Mouse (Mus musculus) layer of hippocampus, adult 18-20 months (tissue): ENCODE measurements at regions not wholly inside any gene's neighbourhood (a gene's known extent, or its start where the extent isn't known, plus 50 kb on each side); places are given as distances from the start of the nearest gene placed in this dataset.
A peak's percentile ranks its signal among the peaks of the same experiment; 100 is the strongest.

Experiments
- DNase-seq, 2 experiments: peaks; one replicate each; pipeline ENCODE4 v3.0.0; 2022; ENCODE audit warnings: low spot score in 2 of 2

DNA sequence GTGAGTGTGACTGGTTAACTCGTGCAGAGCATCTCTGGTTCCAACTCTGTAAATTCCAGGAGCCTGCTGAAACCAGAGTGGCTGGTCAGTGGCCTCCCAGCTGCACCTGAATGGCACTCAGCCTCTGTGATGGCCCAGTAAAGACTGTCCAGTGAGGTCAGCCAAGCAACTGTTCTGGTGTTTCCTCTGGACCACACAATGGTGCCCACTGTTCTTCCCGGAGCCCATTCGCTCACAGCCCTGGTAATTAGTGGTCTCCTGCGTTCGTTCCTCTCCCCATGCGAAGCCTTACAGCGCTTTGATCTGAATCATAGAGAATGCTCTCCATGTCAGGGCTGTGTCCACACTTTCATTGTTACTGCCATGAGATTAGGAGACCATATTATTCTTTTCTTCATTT lies 75.5 kb downstream of the Enkur start:
- DNase-seq, result no peak

DNA sequence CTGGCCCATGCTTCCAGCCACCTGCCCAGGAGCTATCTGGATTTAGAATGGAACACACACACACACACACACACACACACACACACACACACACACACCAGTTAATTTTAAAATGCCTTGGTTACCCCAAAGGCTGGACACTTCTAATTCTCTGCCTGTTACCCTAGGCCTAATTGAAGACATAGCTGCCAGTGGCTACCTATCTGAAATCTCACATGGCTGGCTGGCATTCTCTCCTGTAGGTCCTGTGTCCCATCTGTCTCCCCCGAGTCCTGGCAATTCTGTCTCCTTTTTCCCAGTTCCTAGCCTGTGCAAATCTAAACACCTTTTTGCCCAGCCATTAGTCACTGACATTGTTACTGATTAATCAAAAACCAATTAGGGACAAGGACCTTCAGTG lies 78.6 kb downstream of the Enkur start:
- no peak for DNase-seq

DNA sequence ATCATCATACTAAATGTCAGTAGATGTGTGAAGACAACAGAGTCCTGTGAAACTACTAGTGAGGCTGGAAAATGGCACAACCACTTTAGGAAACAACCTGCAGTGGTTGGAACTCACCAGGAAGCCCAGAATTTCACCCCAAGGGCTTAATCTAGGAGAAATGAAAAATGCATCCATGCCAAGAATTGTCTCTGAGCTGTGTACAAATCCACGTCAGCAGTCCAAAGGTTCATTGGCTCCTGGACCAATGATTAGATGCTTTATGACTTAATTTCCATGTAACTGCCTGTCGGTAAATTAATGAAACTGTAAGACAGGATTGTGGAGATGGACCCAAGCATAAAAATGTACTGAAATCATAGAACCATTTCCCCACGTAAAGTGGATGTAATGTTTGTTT lies 82.7 kb downstream of the Enkur start:
- DNase-seq, result no peak

DNA sequence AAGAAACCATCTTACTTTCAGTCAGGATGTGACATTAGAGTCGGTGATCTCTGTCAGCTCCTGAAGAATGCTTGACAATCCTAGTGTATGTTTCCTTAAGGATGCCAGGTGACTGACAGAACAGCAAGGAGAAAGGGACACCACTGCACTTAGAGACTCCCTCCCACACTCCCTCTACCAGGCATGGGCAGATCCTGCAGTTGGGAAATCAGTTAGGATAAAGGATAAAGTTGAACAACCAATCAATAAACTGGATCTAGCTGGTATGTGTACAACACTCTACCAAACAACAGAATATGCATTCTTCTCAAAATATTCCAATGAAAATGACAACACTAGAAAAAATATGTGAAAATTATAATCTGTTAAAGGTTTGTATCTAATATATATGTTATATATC lies 83.5 kb downstream of the Enkur start:
- DNase-seq, result no peak

DNA sequence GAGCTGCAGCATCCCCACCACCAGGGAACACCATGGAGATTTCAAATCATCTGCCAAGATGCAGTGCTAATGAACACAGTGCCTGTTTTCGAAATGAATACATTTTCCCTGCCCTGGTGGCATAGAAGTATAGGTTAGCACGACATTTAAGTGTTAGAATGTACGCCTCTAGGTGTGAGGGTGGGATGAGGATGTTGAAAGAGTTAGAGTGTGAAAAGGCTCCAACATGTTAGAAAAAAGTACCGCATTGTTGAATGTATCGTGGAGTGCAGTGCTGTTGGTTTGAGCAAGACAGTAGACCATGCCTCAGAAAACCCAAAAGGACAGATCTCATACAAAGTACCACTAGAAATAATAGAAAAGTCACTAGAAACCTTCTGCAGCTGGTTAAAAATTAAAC lies 88.3 kb downstream of the Enkur start:
- no peak for DNase-seq

DNA sequence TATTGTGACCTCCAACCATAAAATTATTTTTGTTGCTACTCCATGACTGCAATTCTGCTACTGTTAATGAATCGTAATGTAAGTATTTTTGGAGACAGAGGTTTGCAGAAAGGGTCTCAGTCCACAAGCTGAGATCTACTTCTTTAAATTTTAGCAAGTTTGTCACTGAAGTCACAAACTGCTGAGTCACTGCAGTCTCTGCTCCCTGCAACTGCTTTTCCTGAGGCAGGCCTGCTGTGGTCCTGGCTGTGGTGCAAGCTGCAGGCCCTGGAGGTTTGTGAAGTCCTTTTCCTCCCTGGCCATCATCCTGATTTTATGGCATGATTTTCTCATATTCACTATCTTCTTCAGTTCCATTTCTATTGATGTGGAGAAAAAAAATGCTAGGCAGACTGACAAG lies 93.6 kb downstream of the Enkur start:
- no peak for DNase-seq

DNA sequence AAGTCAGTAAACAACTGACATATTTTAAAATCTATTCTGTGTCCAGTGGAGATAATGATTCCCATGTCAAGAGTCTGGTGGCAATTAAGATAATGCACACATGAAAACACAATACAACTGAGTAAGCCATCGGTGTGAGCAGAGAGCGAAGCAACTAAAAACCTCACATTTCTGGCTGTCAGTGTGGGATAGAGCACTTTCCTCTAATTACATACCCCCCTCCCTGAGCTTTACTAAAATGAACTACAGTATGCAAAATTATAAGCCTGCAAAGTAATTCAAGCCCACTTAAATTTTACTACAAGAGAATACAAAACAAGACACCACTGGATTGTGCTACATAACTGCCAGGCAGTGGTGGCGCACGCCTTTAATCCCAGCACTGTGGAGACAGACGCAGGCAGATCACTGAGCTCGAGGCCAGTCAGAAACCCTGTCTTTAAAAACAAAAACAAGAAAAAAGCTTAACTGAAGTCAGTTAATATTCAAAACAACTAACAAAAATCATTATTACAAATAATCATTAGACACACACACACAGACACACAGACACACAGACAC lies 104.8 kb downstream of the Enkur start:
- DNase-seq, result no peak

DNA sequence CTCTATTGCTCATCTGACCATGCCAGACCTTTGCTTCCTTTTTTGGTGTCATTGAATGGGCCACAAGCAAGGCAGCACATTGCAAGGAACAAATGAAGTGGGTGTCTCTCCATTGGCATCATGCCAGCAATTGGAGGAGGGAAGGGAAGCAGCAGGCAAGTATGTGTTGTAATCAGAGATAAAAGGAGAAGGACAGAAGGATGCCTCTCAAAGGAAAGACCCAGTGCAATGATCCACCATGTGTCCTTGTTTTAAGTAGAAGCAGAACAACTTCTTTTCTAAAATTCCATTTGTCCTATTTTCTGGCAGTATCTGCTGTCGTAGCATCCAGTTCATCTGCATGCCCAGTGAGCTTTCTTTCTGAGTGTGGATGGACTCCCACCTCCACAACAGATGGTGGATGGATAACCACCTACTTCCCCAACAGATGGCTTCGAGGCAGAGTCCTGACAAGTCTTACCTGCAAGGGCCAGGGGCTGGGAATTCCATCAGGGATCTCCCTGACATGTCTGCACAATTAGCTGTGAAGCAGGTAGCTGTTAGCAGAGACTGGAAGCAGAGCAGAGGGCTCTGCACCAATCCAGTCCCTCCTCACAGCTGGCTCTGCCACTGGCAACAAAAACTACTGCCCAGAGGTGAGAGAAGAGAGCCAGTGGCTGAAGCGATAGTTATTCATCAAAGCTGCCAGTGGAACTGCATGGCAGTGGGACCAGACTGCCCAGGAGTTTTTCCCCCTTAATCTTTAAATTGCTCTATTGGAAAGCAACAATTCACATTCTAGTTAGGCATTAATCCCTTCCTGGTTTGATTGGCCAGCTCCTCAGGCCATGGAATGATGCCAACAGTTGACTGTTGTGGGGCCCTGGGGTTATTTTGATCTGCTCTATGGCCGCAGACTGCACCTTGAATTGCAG lies 113.8 kb downstream of the Enkur start:
- peak; percentile 46 to 77 for DNase-seq

DNA sequence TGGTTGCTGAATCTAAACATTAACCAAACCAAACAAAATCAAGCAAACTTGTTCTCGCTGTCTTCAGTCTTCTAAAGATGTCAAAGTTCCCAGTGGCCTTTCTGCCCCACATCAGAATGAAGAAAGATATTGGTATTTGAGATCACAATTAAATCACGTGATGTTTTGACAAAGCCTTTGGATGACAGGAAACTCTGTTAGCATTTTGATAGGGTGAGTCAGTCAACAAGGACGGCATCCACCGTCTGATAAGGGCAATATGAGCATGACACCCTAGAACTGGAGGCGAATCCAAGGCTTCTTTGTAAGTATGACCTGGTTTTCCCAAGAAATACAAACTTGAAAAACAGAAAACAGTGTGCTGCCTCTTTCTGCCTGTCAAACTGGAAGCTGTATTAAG lies 116.8 kb upstream of the Arhgap21 start:
- no peak for DNase-seq

DNA sequence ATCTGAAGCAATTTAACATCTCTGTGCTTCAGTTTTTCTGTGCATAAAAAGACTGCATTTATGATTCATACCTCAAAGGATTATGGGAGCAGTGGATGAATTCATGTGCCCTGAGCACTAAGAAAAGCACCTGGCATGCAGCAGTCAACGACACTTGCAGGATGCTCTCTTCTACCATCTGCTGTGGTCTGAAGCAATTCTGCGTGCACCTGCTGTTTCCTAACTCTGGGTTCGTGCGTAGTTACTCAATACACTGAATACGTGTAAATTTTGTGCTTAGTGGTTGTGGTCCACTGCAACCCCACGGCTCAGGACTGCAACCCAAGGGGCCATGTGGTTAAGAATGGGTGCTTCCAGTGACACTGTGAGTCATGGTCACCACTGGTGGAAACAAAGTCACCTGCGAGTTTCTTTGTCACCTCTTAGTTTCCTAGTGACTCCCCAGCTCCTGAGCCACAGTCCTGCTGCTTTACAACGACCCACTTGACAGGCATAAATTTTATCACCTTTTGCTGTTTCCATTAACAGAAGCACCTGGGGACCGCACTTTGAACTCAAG lies 98.7 kb upstream of the Arhgap21 start:
- DNase-seq, result no peak

DNA sequence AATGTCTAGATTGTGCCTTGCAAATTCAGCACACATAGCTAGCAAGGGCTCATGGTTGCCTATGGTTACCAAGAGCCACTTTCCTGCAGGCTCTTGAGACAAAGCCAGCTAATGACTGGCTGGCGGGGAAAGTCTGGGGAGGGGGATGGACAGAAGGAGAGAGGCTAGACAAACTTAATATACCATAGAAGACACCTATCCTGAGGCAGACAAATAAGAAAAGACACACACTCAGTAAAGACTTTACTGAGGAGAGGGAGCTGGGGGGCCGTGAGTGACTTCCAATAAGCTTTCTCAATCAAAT lies 91.6 kb upstream of the Arhgap21 start:
- DNase-seq, result peak in 1 of 2 experiments; percentile 31

DNA sequence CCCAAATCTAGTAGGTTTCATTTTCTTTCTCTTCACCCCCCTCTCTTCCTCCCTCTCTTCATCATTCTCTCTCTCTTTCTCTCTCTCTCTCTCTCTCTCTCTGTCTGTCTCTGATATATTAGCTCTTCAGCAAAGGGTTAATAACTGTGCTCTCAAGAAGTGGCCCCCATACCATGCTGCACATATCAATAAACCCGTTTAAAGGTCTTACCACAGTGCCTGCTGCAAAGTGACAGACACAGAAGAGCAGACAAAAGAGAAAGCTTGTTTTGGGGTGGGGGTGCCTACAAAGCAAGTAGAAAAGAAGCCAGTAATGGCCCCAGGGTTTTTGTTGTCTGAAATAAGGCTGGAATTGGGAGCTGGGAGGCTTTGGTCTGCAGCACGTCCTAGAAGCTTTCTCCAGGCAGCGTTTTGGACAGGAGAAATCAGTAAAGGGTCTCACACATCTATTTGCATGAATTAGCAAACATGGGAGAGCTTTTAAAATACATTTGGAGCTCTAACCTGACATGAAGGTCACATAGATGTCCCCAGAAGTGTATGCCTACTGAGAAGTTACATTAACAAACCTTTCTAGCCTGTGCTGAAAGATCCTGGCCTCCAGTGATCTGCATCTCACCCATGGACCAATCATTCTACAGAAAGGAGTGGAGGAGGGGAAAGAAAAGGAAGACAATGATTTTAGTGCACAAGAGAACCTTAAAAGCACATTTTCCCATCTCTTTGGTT lies 91.1 kb upstream of the Arhgap21 start:
- no peak for DNase-seq

DNA sequence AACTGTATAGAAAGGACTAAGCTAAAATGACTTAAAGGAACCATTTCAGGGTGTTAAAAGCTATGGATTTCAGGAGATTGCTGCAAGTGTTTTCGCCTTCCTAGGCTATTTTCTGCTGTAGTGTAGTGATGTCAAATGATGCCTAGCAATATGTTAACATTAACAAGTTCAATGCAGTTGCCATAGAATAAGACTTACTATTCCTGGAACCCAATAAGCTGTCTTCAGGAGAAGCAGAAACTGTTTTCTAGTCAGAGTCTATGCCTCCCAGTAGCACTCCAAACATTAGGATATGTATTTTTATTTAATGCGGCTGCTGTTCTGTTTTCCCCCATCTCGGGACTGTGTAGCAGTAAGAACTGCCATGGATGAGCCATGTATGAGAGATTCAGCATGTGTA lies 90.3 kb upstream of the Arhgap21 start:
- DNase-seq, result no peak

DNA sequence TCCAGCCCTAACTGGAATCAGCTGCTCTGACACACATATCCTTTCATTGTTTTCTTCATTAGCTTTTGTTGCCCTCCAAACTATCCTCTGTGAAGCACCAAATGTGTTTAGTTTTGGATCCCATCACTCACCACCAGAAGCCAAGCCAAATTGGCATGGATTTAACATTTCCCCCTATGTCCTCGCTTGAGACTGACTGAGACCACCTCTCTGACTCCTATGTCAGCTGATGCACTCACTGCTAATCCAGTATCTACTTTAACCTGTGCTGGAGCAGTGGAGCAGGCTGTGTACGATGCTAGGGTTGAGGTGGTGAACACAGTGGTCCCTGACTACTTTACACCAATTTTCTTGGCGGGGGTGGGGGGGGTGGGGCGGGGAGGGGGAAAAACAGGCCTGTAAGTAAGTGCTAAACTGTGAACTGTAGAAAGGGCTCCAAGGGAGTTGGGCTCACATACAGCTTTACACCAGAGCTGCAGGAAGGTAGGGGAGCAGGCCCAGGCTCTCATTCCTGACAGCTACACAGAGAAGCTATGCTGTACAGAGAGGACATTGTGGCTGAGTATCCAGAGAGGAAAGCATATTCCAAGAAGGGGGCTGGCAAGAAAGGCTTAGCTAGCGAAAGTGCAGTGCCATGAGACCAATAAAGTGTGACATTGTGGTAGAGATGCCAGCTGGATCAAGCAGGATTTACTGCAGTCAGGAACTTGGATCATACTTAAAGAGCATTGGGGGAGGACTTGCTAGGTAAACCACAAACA lies 87.9 kb upstream of the Arhgap21 start:
- DNase-seq, result no peak

DNA sequence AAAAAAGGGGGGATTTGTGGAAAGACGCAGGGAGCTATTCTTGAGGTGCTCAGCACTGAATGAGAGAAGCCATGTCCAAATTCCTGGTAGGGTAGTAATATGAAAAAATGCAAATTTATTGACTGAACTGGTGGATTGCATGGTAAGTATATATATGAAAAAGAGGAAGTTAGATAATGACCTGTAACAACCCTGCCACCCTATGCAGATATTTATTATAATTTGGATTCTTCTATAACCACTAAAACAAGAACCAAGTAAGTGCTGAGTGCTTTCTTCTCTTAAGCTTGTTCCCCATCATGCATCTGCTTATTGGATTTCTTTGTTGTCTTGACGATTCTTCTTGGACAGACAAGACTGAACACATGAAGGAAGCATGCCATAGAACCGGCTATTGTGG lies 86.7 kb upstream of the Arhgap21 start:
- no peak for DNase-seq

DNA sequence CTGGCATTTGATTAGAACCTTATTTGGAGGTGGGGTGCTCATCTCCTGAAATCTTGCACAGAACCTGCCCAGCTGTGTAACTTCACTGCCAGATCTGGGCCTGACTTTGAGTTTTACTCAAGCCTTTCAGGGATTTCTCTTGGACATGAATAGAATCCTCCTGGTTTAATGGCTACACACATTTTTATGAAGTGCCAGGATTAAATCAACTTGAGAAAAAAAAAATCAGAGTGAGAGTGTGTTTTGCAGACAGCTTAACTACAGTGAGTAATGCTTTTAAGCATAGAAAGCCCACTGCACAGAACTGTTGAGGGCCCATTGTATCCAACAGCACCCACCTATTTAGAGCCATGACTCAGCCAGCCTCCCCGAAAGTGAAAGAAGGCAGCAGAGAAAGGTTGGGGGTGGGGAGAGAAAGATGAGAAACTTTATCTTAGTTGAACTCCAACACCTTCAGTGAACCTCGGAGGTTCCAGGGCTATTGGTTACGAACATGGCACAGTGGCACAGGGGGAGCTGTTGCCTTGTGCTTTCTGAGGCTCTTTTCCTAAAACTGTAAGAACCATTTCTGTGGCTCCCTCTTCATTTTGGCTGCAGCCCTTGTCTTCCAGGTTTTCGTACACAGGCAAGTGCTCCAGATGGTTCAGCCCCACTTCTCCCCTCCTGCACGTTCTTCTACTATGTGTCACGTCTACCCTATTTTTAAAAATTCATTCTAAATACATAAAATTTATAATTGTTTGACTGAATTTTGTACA lies 85.8 kb upstream of the Arhgap21 start:
- DNase-seq, result no peak

DNA sequence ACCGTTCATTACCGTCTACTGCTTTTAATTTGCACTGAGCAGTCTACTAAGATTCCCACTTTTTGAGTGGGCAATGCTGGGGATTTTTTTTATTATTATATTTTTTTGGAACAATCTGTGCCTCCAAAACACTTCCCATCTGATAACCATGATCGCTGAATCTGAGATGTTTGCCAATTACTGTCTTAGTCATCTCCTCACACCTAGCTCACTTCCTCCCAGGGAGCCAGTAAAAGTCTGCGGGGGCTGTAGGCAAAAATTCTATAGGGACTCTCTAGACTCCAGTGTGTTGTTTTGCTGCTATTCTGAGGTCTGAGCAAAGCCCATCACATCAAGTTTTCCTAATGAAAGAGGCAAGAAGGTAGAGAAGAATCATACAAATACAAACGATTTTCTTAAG lies 84.9 kb upstream of the Arhgap21 start:
- DNase-seq, result no peak

DNA sequence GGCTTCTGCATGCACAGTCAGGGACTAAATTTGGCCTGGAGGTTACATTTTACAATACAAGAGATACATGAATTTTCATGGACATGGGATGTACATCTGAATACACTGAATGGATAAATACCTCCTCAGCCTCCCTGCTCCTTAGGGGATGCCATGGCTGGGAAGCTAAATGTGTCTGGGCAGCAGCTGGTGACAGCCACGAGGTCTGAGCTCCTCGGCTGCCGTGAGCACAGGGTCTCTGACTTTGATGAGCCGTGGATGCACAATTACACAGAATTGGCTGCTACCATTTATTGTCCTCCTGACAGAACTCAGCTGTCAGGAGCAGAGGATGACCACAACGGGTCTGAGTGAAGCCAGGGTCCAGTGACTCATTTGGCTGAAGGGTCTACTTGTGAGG lies 80.3 kb upstream of the Arhgap21 start:
- DNase-seq, result no peak

DNA sequence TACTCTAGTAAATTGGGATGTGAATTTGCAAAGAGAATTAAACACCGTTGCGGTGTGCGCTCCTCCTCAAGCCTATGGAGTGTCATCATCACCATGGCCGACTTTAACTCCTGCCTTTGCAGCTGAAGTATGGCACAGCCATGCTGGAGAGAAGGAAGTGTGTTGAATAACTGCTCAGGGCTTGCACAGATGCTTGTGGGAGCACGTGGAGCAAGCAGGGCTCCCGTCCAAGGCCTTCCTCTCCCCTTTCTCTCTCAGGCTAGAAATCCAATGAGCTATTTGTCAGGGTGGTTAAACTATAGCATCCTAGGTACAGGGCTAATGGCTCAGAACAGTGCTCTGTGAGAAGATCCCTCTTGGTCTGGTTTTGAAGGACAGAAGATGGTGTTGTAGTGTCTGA lies 79.5 kb upstream of the Arhgap21 start:
- DNase-seq, result peak in 1 of 2 experiments; percentile 67

DNA sequence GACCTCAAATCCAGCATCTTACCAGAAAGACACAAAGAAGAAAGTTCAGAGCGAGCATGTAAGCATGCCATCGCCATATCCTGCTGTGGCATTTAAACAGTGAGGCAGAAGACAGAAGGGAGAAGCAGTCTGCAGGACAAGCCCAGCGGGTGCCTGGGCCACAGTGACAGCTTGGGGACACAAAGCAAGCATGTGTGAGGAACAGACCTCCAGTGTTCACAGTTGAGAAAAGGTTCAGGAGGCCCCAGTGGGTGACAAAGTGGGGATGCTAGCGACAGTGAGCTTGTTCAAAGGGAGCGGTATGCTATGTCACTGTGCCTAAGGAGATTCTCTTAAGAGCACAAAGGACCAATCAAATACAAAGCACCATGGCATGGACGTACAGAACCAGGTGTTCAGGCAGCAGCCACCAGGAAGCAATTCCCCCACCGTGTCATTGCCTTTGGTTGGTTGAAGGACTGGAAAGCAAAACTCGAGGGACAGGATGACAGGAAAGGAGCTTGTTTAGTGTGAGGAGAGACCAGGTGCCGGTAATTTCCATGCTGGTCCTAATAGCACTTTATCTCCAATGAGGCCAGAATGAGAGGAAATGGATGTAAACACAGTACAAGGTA lies 77.9 kb upstream of the Arhgap21 start:
- DNase-seq, result no peak
